Mouse (Mus musculus) cerebellum, postnatal 10 days (tissue): Measurements from ENCODE around the gene Gpld1.

Experiments
- DNase-seq, 2 experiments: peaks; one replicate each; pipeline ENCODE4 v3.0.0; 2021; ENCODE audit warnings: mixed read lengths in 2 of 2

The Gpld1 gene

DNA sequence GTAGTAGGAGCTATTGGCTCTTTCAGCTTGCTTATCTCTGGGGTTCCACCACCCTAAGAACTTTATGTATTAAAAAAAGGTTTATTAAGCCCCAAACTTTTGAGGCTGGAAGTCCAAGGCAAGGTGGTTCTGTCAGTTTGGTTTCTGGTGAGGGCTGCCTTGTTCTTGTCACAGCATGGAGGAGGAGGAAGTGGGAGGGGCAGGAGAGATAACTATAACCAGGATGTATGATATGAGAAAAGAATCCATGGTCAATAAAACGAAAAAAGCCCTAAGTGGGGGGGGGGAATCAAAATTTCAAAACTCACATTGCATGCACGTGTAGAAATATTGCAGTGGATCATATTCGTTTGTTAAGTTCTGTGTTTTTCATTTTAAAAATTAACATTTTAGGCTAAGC is 80.2 kb downstream of the Gpld1 start:
- DNase-seq: no peak

DNA sequence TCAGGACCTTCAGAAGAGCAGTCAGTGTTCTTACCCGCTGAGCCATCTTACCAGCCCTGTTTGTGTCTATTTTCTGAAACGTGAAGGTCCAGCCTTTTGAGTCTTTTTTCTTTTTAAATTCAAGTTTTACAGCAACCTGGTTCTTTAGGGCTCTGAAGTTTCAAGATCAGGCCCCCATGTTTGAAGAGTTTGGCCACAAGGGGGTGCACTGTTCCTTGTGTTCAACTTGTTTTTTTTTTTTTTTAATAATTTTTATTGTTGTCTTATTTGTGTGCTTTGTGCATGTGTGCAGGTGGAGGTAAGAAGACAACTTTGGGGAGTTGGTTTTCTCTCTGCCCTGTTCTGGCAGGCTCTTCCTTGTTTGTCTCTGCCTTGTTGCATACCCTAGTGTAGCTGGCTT is 81.7 kb downstream of the Gpld1 start:
- DNase-seq: peak; percentile 63 to 70

DNA sequence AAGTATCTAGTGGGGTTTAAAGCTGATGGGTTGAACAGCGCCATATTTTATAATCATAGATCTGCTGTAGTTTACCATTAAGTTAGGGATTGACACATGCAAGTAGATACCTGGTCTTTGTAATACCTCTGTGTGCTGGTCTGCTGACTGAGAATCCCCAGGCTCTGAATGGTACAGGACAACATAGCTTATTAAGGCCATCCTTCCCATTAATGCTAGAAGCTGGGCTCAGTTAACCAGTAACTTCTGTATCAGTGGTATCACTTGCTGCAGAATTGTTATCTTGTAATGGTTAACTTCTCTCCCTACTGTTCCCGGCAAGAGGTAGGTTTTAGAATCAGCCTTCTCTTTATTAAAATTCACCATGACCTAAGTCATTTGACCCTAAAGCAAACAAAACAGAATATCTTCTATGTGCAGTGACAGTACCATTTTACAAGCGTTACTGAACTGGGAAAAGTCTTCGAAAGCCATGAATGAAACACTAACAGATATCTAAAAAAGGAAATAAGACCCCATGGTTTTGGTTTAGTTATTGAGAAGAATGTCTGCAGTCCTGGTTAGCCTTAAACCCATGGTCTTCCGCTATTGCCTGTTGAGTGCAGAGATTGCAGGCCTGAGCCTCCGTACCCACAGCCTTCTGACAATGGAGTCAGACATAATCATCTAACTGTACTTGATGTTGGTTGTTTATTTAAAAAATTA is 83.6 kb downstream of the Gpld1 start:
- no peak for DNase-seq

DNA sequence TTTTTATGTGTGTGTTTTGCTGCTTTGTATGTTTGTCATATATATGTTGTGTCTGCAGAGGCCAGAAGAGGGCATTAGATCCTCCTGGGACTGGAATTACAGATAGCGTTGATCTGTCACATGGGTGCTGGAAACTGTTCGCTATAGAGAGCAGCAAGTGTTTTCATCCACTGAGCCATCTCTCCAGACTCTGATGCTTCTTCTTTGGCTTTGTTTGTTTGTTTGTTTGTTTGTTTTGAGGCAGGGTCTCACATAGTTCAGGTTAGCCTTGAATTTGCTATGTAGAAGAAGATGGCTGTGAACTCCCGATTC is 84.1 kb downstream of the Gpld1 start:
- no peak for DNase-seq

DNA sequence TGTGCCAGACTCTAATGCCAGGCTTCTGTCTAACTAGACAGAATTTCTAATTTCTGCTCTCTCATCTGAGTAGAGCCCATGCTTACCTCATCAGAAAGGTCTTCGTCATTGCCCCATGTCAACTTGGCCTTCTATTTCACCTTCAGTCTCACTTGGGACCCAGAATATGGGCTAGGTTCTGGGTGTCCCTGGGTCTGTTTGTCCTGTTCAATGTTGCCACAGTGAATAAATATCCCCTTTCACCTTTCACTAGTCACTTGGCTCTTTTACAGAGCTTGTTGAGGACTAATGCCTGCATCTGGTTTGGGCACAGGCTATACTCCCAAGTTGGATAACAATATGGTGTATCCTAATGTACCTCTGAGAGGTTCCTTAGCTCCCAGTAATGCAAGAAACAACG is 96.5 kb downstream of the Gpld1 start:
- no peak for DNase-seq
